Comparison of ENCODE assay signal across 7 mouse cellular contexts in genomic region chr7:116092710-116093465, GRCm38 (mm10). TPM values are rescaled to one million over a fixed set of nuclear protein-coding genes. Genes with fewer than 3 reads are reported as not detected.
DNase-seq lines count a peak whose midpoint lies in the region; ATAC-seq lines count a peak whose summit lies in the region.

No protein-coding gene starts in this region.

- H3K27me3 ChIP-seq in embryonic facial prominence, embryonic 12.5 days = no peaks in the 10 kb centered on the region
- H3K27me3 ChIP-seq in limb, embryonic 11.5 days (ENCODE audit: control insufficient read depth, insufficient read depth, low read length) = no peaks in the 10 kb centered on the region
- H3K27me3 ChIP-seq in midbrain, embryonic 14.5 days (ENCODE audit: control insufficient read depth, insufficient read depth, low read length) = no peaks in the 10 kb centered on the region

- H3K27ac ChIP-seq in embryonic facial prominence, embryonic 12.5 days = peak overlapping the region; percentile 92
- H3K27ac ChIP-seq in limb, embryonic 11.5 days (replicated peaks; ENCODE audit: low read depth, low read length) = peak overlapping the region; percentile 64
- peak overlapping the region; percentile 98 for H3K27ac ChIP-seq in midbrain, embryonic 14.5 days (replicated peaks; ENCODE audit: low read depth, low read length)

- peak; percentile 100 for ATAC-seq in embryonic facial prominence, embryonic 12.5 days (ENCODE audit: insufficient number of reproducible peaks, insufficient read depth, low FRiP score, low TSS enrichment)
- peak; percentile 99 for ATAC-seq in limb, embryonic 11.5 days (ENCODE audit: insufficient number of reproducible peaks, low FRiP score, low TSS enrichment, low read depth)
- ATAC-seq in midbrain, embryonic 14.5 days (ENCODE audit: low FRiP score, low TSS enrichment) = peak; percentile 100

- H3K36me3 ChIP-seq in embryonic facial prominence, embryonic 12.5 days = no peaks in the 10 kb centered on the region
- no peaks in the 10 kb centered on the region for H3K36me3 ChIP-seq in limb, embryonic 11.5 days (ENCODE audit: control insufficient read depth, insufficient read depth, low read length)
- no peaks in the 10 kb centered on the region for H3K36me3 ChIP-seq in midbrain, embryonic 14.5 days (ENCODE audit: control insufficient read depth, insufficient read depth, low read length)

- H3K4me3 ChIP-seq in embryonic facial prominence, embryonic 12.5 days = peak overlapping the region; percentile 69
- peak overlapping the region; percentile 74 for H3K4me3 ChIP-seq in limb, embryonic 11.5 days (ENCODE audit: low read depth, low read length)
- H3K4me3 ChIP-seq in midbrain, embryonic 14.5 days (replicated peaks; ENCODE audit: low read depth, low read length) = peak overlapping the region; percentile 67

- no peaks in the 10 kb centered on the region for H3K9me3 ChIP-seq in embryonic facial prominence, embryonic 12.5 days
- no peaks in the 10 kb centered on the region for H3K9me3 ChIP-seq in limb, embryonic 11.5 days (ENCODE audit: control insufficient read depth, low read length)
- H3K9me3 ChIP-seq in midbrain, embryonic 14.5 days (ENCODE audit: control insufficient read depth, low read length) = no peaks in the 10 kb centered on the region

- peaks cover 16% of the 10 kb centered on the region for H3K4me1 ChIP-seq in embryonic facial prominence, embryonic 12.5 days
- H3K4me1 ChIP-seq in limb, embryonic 11.5 days (ENCODE audit: control insufficient read depth, insufficient read depth, low read length) = peaks cover 5% of the 10 kb centered on the region; the same call in 1 of the 2 replicates
- H3K4me1 ChIP-seq in midbrain, embryonic 14.5 days (ENCODE audit: control insufficient read depth, insufficient read depth, low read length) = peaks cover 17% of the 10 kb centered on the region

- WGBS in embryonic facial prominence, embryonic 12.5 days = under 1% methylated on average over 38 of the region's 38 CpGs
- whole genome bisulfite sequencing in limb, embryonic 11.5 days = under 1% methylated on average over 38 of the region's 38 CpGs
- WGBS in midbrain, embryonic 14.5 days = under 1% methylated on average over 38 of the region's 38 CpGs

- DNase-seq in adrenal gland, postnatal 25 days = peak; percentile 88
- DNase-seq in heart, adult 11 months = peak; percentile 100
- DNase-seq in kidney, adult 18-20 months = peak; percentile 93
- DNase-seq in limb, embryonic 11.5 days (ENCODE audit: low spot score) = peak; percentile 97
- peak; percentile 99 for DNase-seq in midbrain, embryonic 14.5 days
- peak; percentile 86 to 89 for DNase-seq in spleen, adult 18-20 months

- H3K4me2 ChIP-seq in embryonic facial prominence, embryonic 12.5 days (replicated peaks) = peak overlapping the region; percentile 77
- H3K4me2 ChIP-seq in limb, embryonic 11.5 days (ENCODE audit: low read depth, severe bottlenecking) = peak overlapping the region; percentile 77; the same call in 1 of the 2 replicates
- H3K4me2 ChIP-seq in midbrain, embryonic 14.5 days (ENCODE audit: low read length) = peak overlapping the region; percentile 63

- peak overlapping the region; percentile 82 for H3K9ac ChIP-seq in embryonic facial prominence, embryonic 12.5 days
- H3K9ac ChIP-seq in limb, embryonic 11.5 days (ENCODE audit: low read length) = peak overlapping the region; percentile 86
- H3K9ac ChIP-seq in midbrain, embryonic 14.5 days (replicated peaks; ENCODE audit: low read length) = peak overlapping the region; percentile 87

RNA-seq across cellular contexts. Expression of gene Gm4353, which starts 8.5 kb away (rescaled TPM):
- 3.9 and 4.2 TPM in 2 replicates for total RNA-seq in adrenal gland, postnatal 25 days (2021)
- polyA plus RNA-seq in embryonic facial prominence, embryonic 12.5 days (2016; fragmentation: Nextera tagmentation; extraction: Ambion mirVana) = 0.88 and 1.1 TPM in 2 replicates
- polyA plus RNA-seq in limb, embryonic 11.5 days (2014; fragmentation: Nextera tagmentation; extraction: Ambion mirVana) = 1.1 and 1.8 TPM in 2 replicates
- 0.45 and 1.3 TPM in 2 replicates for polyA plus RNA-seq in midbrain, embryonic 14.5 days (2014; fragmentation: Nextera tagmentation; extraction: Ambion mirVana)

RNA-seq across cellular contexts. Expression of gene 1110004F10Rik, which starts 53.7 kb away (rescaled TPM):
- 109 and 115 TPM in 2 replicates for total RNA-seq in adrenal gland, postnatal 25 days (2021)
- 295 and 301 TPM in 2 replicates for polyA plus RNA-seq in embryonic facial prominence, embryonic 12.5 days (2016; fragmentation: Nextera tagmentation; extraction: Ambion mirVana)
- 366 and 382 TPM in 2 replicates for polyA plus RNA-seq in limb, embryonic 11.5 days (2014; fragmentation: Nextera tagmentation; extraction: Ambion mirVana)
- polyA plus RNA-seq in midbrain, embryonic 14.5 days (2014; fragmentation: Nextera tagmentation; extraction: Ambion mirVana) = 342 and 379 TPM in 2 replicates

RNA-seq across cellular contexts. Expression of gene Sox6, which starts 54.3 kb away (rescaled TPM):
- 10.9 and 16.0 TPM in 2 replicates for total RNA-seq in adrenal gland, postnatal 25 days (2021)
- 53.7 and 59.7 TPM in 2 replicates for polyA plus RNA-seq in embryonic facial prominence, embryonic 12.5 days (2016; fragmentation: Nextera tagmentation; extraction: Ambion mirVana)
- 45.4 and 58.1 TPM in 2 replicates for polyA plus RNA-seq in limb, embryonic 11.5 days (2014; fragmentation: Nextera tagmentation; extraction: Ambion mirVana)
- polyA plus RNA-seq in midbrain, embryonic 14.5 days (2014; fragmentation: Nextera tagmentation; extraction: Ambion mirVana) = 45.7 and 52.1 TPM in 2 replicates

Comparison
In these comparisons a context has a peak if more than half of its experiments do, and no peak if none do; other contexts are left out.
1. Peak in every context shown above with its lines: DNase-seq, ATAC-seq, H3K4me3 ChIP-seq and H3K27ac ChIP-seq.